Mouse (Mus musculus) T-helper 2 cell (primary cell): ENCODE measurements at regions not wholly inside any gene's neighbourhood (a gene's known extent, or its start where the extent isn't known, plus 50 kb on each side); places are given as distances from the start of the nearest gene placed in this dataset.
"Not testable (repeated sequence)": the region's sequence is repeated elsewhere in the genome, so short reads cannot be mapped to it uniquely, and the experiment has no call there.

ENCODE experiments used
- in situ Hi-C: fragments of 300-600 bp; cut with MboI, MseI; formaldehyde crosslinking; loops from one replicate; pipeline ENCODE4 v1.15.1; 2025; ENCODE audit warnings: high pct_unique_total_duplicates

GRCm38 (mm10) chr10:23733679-23734078, 53.4 kb downstream of the Rps12 start:
- in situ Hi-C loops: no loop called here

- in situ Hi-C loops: not testable (repeated sequence)
These were observed 60.9 kb downstream of the Rps12 start for GRCm38 (mm10) chr10:23725960-23726714.

- in situ Hi-C loops: no loop called here
These were observed 69.0 kb downstream of the Rps12 start for GRCm38 (mm10) chr10:23718124-23718523.

- in situ Hi-C loops: no loop called here
These were observed 71.6 kb downstream of the Rps12 start for GRCm38 (mm10) chr10:23715511-23715910.

GRCm38 (mm10) chr10:23715101-23715500, 72.0 kb downstream of the Rps12 start:
- in situ Hi-C loops: no loop called here

- in situ Hi-C loops: no loop called here
These were observed 74.2 kb downstream of the Rps12 start for GRCm38 (mm10) chr10:23712691-23713378.

GRCm38 (mm10) chr10:23711416-23712171, 75.5 kb downstream of the Rps12 start:
- in situ Hi-C loops: no loop called here

GRCm38 (mm10) chr10:23710999-23711398, 76.1 kb downstream of the Rps12 start:
- in situ Hi-C loops: no loop called here

- in situ Hi-C loops: no loop called here
These were observed 78.8 kb downstream of the Rps12 start for GRCm38 (mm10) chr10:23708261-23708660.

GRCm38 (mm10) chr10:23707141-23707540, 79.9 kb downstream of the Rps12 start:
- in situ Hi-C loops: no loop called here

GRCm38 (mm10) chr10:23704048-23704447, 83.0 kb downstream of the Rps12 start:
- in situ Hi-C loops: no loop called here

- in situ Hi-C loops: no loop called here
These were observed 95.8 kb downstream of the Rps12 start for GRCm38 (mm10) chr10:23691291-23691690.

GRCm38 (mm10) chr10:23686969-23687368, 100.1 kb downstream of the Rps12 start:
- in situ Hi-C loops: no loop called here

GRCm38 (mm10) chr10:23683078-23683477, 104.0 kb downstream of the Rps12 start:
- in situ Hi-C loops: no loop called here

GRCm38 (mm10) chr10:23675911-23676310, 111.2 kb downstream of the Rps12 start:
- in situ Hi-C loops: no loop called here

- in situ Hi-C loops: no loop called here
These were observed 112.2 kb downstream of the Rps12 start for GRCm38 (mm10) chr10:23674633-23675515.

- in situ Hi-C loops: no loop called here
These were observed 114.8 kb downstream of the Rps12 start for GRCm38 (mm10) chr10:23672296-23672695.

GRCm38 (mm10) chr10:23671494-23671893, 115.6 kb downstream of the Rps12 start:
- in situ Hi-C loops: no loop called here

- in situ Hi-C loops: not testable (repeated sequence)
These were observed 121.2 kb downstream of the Rps12 start for GRCm38 (mm10) chr10:23665916-23666315.

- in situ Hi-C loops: no loop called here
These were observed 160.9 kb downstream of the Rps12 start for GRCm38 (mm10) chr10:23626201-23626600.

GRCm38 (mm10) chr10:23612030-23612429, 175.0 kb downstream of the Rps12 start:
- in situ Hi-C loops: no loop called here
